In the genomic region with DNA sequence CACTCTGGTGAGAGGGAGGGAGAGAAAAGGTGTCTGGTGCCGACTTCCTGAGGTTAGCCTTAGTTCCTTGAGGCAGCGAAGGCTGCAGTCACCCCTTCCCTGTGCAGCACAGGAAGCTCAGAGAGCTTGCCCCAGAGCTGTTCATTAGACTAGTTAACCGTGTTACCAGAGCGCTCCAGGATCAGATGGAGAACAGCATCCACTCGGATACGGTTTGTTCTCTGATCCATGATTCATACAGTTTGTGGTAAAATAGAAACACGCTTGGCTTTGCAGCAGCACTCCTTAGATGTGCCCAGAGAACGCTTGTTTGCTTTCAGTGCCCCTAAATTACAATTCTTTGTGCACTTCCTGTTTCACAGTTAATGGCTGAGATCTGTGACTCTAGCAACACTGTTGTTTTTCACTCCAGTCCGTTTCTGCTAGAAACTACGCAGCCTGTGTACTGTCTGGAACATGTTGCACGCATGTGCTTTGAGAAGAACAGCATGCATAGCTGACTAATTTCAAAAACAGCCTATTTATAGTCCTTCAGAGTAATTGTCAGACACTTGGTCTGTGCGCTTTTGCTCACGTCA, we compare ENCODE assay signal across 8 mouse cellular contexts.
DNase-seq lines count a peak whose midpoint lies in the region; ATAC-seq and TF ChIP-seq lines count a peak whose summit lies in the region.

No protein-coding gene starts in this region.

- H3K27me3 ChIP-seq in heart, adult 2 months (ENCODE audit: control insufficient read depth, insufficient read depth, low read length): no peaks in the 10 kb centered on the region

- DNase-seq in heart, adult 2 months: peak; percentile 35 to 37
- DNase-seq in heart, postnatal 25 days (ENCODE audit: low spot score): no peak
- DNase-seq in 3134 (ENCODE audit: extremely low read depth, insufficient read length, low spot score): peak; percentile 35
- DNase-seq in brain, adult 2 months (ENCODE audit: low read depth, low spot score): peak; percentile 76
- DNase-seq in layer of hippocampus, adult 9-11 months: peak; percentile 80
- DNase-seq in ovary, postnatal 14 days (ENCODE audit: low spot score): no peak
- DNase-seq in ovary, postnatal 10 days (ENCODE audit: low spot score): no peak

- peak overlapping the region; percentile 53; the same call in 1 of the 2 replicates for H3K9ac ChIP-seq in heart, adult 2 months (ENCODE audit: low read depth, low read length)

- H3K79me2 ChIP-seq in heart, adult 2 months (replicated peaks; ENCODE audit: control insufficient read depth, insufficient read depth, low read length): no peaks in the 10 kb centered on the region

- no peak for TF ChIP-seq EP300 in heart, adult 2 months (IDR thresholded peaks at IDR 0.05; ENCODE audit: insufficient read depth, low read depth, low read length)

- peaks cover 8% of the 10 kb centered on the region for H3K4me1 ChIP-seq in heart, adult 2 months (ENCODE audit: control insufficient read depth, insufficient read depth, low read length)

- WGBS in heart, adult 2 months: 26% methylated on average over 13 of the region's 13 CpGs

- peak; percentile 53 for ATAC-seq in neutrophil, adult 5-6 weeks (ENCODE audit: extremely low read depth, insufficient number of reproducible peaks, low FRiP score, poor library complexity, severe bottlenecking)

- no peak for TF ChIP-seq POLR2A in heart, adult 2 months (IDR thresholded peaks at IDR 0.05; ENCODE audit: insufficient read depth, low read depth, low read length)

- peak overlapping the region; percentile 9; the same call in 1 of the 2 replicates for H3K4me3 ChIP-seq in heart, adult 2 months

- intact Hi-C loops in heart, adult 2 months (cut with DNase I): no loop called here
- intact Hi-C loops in heart, postnatal 25 days (cut with DNase I): no loop called here

- H3K36me3 ChIP-seq in heart, adult 2 months (ENCODE audit: control insufficient read depth, insufficient read depth, low read length): no peaks in the 10 kb centered on the region

- peak overlapping the region; percentile 10 for H3K27ac ChIP-seq in heart, adult 2 months

- no peak for TF ChIP-seq CTCF in heart, adult 2 months (IDR thresholded peaks at IDR 0.05)

Comparison
In these comparisons a context has a peak if more than half of its experiments do, and no peak if none do; other contexts are left out.
1. DNase-seq: peak in heart, adult 2 months (2 of 2), 3134 (single experiment), brain, adult 2 months (single experiment) and layer of hippocampus, adult 9-11 months (single experiment); none in heart, postnatal 25 days (single experiment), ovary, postnatal 14 days (single experiment) and ovary, postnatal 10 days (single experiment).